Mouse (Mus musculus) embryonic facial prominence, embryonic 14.5 days (tissue): Measurements from ENCODE around the gene Lrrc38. TPM values are rescaled to one million over a fixed set of nuclear protein-coding genes. Genes with fewer than 3 reads are reported as not detected.
"Not testable (repeated sequence)": the region's sequence is repeated elsewhere in the genome, so short reads cannot be mapped to it uniquely, and the experiment has no call there.

Experiments used
- ATAC-seq: fragments of 200-750 bp; cut with Nextera tagmentation; 2 replicates; pipeline ENCODE4 v1.8.0; 2017; ENCODE audit warnings: low read depth, moderate number of reproducible peaks, moderate TSS enrichment
- DNase-seq: peaks from one replicate; pipeline ENCODE4 v3.0.0-alpha.2; 2015; ENCODE audit warnings: low spot score
- H3K27ac ChIP-seq: fragments of 300-500 bp; sonication (generic); replicated peaks from 2 replicates; pipeline ENCODE4 v1.5.1; 2014; ENCODE audit warnings: low read depth, mild to moderate bottlenecking, low read length, moderate library complexity
- H3K27me3 ChIP-seq: fragments of 300-500 bp; sonication (generic); replicated peaks from 2 replicates; pipeline ENCODE4 v1.6.1; 2014; ENCODE audit warnings: low read length; ENCODE audit not compliant: control insufficient read depth, insufficient read depth
- H3K36me3 ChIP-seq: fragments of 300-500 bp; sonication (generic); 2 replicates; pipeline ENCODE4 v1.6.1; 2014; ENCODE audit warnings: low read length, mixed read lengths; ENCODE audit not compliant: control insufficient read depth, insufficient read depth
- H3K4me1 ChIP-seq: fragments of 300-500 bp; sonication (generic); 2 replicates; pipeline ENCODE4 v1.6.1; 2014; ENCODE audit warnings: antibody characterized with exemption, low read length; ENCODE audit not compliant: control insufficient read depth, insufficient read depth
- H3K4me2 ChIP-seq: fragments of 300-500 bp; sonication (generic); 2 replicates; pipeline ENCODE4 v1.6.1; 2014; ENCODE audit warnings: low read depth, mild to moderate bottlenecking, low read length, moderate library complexity, mixed read lengths
- H3K4me3 ChIP-seq: fragments of 300-500 bp; sonication (generic); 2 replicates; pipeline ENCODE4 v1.5.1; 2014; ENCODE audit warnings: low read depth, mild to moderate bottlenecking, low read length
- H3K9ac ChIP-seq: fragments of 300-500 bp; sonication (generic); 2 replicates; pipeline ENCODE4 v1.6.1; 2014; ENCODE audit warnings: low read depth, mild to moderate bottlenecking, low read length, moderate library complexity, mixed read lengths
- H3K9me3 ChIP-seq: fragments of 300-500 bp; sonication (generic); 2 replicates; pipeline ENCODE4 v1.6.1; 2016; ENCODE audit warnings: low read length; ENCODE audit not compliant: control insufficient read depth
- WGBS: fragments of 180-500 bp; shearing (Covaris S2); extraction: QIAGEN DNeasy Blood & Tissue Kit; methylation state at CpG from one replicate; pipeline ENCODE4 v1.1.7; 2014; 5-methylcytosine and 5-hydroxymethylcytosine counted together
- polyA plus RNA-seq: library from polyadenylated mRNA; unstranded; fragments of >200 nt; fragmentation: Nextera tagmentation; extraction: Ambion mirVana; gene quantifications from 2 replicates; pipeline ENCODE4 v1.2.1, GENCODE M21; 2014

Gene Lrrc38
- polyA plus RNA-seq, 1 experiment from 2014 or later: 2.3 TPM

DNA sequence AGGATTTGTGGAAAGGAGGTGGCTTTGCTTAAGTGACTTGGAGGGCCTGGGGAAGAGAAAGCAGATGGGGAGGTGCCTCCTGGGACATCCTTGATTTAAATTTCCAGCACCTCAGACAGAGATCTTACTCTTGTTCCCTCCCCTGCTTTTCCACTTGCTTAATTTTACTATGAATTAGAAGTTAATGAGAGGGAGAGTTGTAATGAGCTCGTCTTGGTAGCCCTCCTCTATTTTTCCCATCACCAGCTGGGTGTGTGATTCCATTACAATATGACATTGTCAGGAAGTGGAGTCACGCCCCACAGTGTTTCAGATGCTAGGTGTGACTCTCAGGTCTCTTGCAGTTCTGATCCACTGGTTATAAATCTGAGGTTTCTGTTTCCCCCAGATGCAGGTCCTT is 13.5 kb upstream of the Lrrc38 start:
- no peak overlapping the region for H3K4me3 ChIP-seq
- H3K27me3 ChIP-seq: no peaks in the 10 kb centered on the region
- H3K9ac ChIP-seq: no peak overlapping the region
- no peak for ATAC-seq
- DNase-seq: no peak
- H3K27ac ChIP-seq: no peak overlapping the region
- H3K9me3 ChIP-seq: no peaks in the 10 kb centered on the region
- H3K4me1 ChIP-seq: no peaks in the 10 kb centered on the region
- H3K36me3 ChIP-seq: no peaks in the 10 kb centered on the region
- 56% methylated on average over 2 of the region's 2 CpGs for WGBS
- no peak overlapping the region for H3K4me2 ChIP-seq

DNA sequence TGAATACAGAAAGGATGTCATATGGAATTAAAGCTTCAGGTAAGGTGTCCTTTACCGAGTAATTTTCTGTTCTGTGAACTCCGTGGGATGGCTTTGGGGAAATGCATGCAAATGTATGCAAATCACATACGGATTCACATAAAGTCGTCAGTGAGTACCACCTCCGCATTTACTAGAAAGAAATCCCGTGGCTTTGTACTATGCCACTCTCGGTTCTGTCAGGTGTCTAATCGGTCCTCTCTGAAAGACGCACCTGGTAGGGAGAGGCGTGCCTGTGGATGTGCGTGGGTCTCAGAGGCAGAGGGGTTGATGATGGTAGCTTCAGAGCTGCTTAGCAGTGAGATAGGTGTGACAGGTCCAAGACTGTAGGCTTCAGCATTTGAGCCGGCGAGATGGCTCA is 9.7 kb upstream of the Lrrc38 start:
- H3K27me3 ChIP-seq: no peaks in the 10 kb centered on the region
- WGBS: 87% methylated on average over 13 of the region's 13 CpGs

DNA sequence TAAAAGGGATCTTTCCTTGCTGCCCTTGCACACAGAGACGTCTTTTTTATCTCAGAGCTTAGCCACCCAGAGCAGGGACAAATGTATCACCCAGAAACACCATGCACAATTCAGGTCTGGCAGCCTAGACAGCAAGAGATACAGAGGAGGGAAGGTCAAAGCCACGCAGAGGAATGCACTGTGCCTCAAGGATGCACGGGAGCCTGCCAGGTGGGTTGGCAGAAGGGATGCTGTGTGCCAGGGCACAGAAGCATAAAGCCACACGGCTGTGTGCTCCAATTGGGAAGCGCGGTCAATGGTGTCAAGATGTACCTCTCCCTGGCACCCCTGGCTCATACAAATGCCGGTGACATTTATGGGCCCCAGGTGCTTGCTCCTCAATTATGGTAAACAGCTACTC is 8.1 kb upstream of the Lrrc38 start:
- Histone ChIP-seq H3K27me3 (no peaks in the 10 kb centered on the region), H3K9ac (no peak overlapping the region), H3K4me1 (no peaks in the 10 kb centered on the region), H3K4me2 (no peak overlapping the region), H3K36me3 (no peaks in the 10 kb centered on the region), H3K27ac (no peak overlapping the region), H3K4me3 (no peak overlapping the region), H3K9me3 (no peaks in the 10 kb centered on the region)
- WGBS: 77% methylated on average over 5 of the region's 7 CpGs
- no peak for DNase-seq
- ATAC-seq: no peak

More for the DNA sequence above, 9.7 kb upstream of the Lrrc38 start:
- no peak overlapping the region for H3K4me2 ChIP-seq
- DNase-seq: no peak
- no peaks in the 10 kb centered on the region for H3K4me1 ChIP-seq
- no peak overlapping the region for H3K27ac ChIP-seq
- no peak for ATAC-seq
- no peaks in the 10 kb centered on the region for H3K9me3 ChIP-seq
- no peak overlapping the region for H3K4me3 ChIP-seq
- no peaks in the 10 kb centered on the region for H3K36me3 ChIP-seq
- H3K9ac ChIP-seq: no peak overlapping the region

DNA sequence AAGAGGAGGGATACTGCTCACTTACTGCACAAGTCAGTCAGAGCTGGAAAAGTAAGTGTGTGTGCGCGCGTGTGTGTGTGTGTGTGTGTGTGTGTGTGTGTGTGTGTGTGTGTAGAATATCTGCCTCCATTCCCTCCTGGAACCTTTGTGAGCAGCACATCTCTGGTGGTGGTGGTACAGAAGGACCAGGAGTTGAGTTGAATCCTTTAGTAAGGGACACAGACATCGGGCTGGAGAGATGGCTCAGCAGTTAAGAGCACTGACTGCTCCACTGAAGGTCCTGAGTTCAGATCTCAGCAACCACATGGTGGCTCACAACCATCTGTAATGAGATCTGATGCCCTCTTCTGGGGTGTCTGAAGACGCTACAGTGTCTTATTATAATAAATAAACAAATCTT is 4.1 kb upstream of the Lrrc38 start:
- H3K4me2 ChIP-seq, H3K9ac ChIP-seq, H3K4me3 ChIP-seq, ATAC-seq, H3K9me3 ChIP-seq, DNase-seq, H3K27ac ChIP-seq, H3K4me1 ChIP-seq, H3K36me3 ChIP-seq: not testable (repeated sequence)
- 85% methylated on average over 5 of the region's 5 CpGs for WGBS
- peaks cover 32% of the 10 kb centered on the region for H3K27me3 ChIP-seq

DNA sequence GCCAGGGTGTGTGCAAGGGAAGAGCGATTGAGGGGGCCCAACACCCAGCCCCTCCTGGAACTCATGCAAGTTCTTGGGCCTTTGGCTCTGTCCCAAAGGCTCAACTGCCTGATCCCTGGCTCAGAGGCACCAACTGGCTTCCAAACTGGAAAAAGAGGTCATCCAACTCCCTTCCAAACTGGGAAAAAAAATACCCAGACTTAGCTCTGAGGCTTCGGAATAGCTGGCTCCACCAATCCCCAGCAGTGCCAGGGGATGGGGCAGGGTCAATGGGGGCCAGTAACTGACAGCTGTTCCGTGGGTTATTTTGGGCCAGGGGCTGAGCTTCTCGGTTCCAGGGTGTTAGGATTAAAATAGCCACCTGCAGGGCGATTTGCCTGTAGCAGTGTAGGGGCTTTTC is 879 bp upstream of the Lrrc38 start:
- peak; percentile 58 for ATAC-seq
- H3K4me2 ChIP-seq: no peak overlapping the region
- peak; percentile 45 for DNase-seq
- no peak overlapping the region for H3K27ac ChIP-seq
- no peaks in the 10 kb centered on the region for H3K36me3 ChIP-seq
- no peak overlapping the region for H3K4me3 ChIP-seq
- H3K9me3 ChIP-seq: no peaks in the 10 kb centered on the region
- 25% methylated on average over 5 of the region's 5 CpGs for WGBS
- H3K9ac ChIP-seq: no peak overlapping the region
- peaks cover 11% of the 10 kb centered on the region; the same call in 1 of the 2 replicates for H3K4me1 ChIP-seq
- peaks cover 57% of the 10 kb centered on the region for H3K27me3 ChIP-seq

DNA sequence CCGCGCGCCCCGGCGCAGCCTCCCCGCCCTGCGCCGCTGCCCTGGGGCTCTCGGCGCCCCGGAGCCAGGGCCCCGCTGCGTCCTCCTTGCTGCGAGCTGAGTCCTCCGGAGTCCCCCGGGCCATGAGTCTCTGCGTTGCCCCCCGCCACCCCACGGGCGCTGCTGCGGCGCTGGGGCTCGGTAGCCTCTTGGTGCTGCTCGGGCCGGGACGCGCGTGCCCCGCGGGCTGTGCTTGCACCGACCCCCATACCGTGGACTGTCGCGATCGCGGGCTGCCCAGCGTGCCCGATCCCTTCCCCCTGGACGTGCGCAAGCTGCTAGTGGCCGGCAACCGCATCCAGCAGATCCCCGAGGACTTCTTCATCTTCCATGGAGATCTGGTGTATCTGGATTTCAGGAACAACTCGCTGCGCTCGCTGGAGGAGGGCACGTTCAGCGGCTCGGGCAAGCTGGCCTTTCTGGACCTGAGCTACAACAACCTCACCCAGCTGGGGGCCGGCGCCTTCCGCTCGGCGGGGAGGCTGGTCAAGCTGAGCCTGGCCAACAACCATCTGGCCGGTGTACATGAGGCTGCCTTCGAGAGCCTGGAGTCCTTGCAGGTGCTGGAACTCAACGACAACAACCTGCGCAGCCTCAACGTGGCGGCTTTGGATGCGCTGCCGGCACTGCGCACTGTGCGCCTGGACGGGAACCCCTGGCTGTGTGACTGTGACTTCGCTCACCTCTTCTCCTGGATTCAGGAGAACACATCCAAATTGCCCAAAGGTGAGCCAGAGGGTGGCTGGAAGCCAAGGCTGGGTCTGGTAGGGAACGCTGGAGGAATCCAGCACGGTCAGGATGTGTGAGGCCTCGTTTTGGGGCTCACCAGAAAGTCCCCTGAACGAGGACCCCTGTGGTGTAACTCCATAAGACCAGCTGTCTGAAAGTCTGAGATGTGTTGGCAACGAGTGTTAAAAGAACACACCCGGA is 774 bp downstream of the Lrrc38 start:
- Histone ChIP-seq H3K27ac (no peak overlapping the region), H3K4me3 (peak overlapping the region; percentile 52), H3K36me3 (no peaks in the 10 kb centered on the region), H3K4me1 (peaks cover 11% of the 10 kb centered on the region; the same call in 1 of the 2 replicates), H3K27me3 (peaks cover 57% of the 10 kb centered on the region), H3K4me2 (peak overlapping the region; percentile 95), H3K9ac (peak overlapping the region; percentile 59), H3K9me3 (no peaks in the 10 kb centered on the region)
- ATAC-seq: peak; percentile 26; the same call in 1 of the 2 replicates
- DNase-seq: no peak
- 3% methylated on average over 60 of the region's 72 CpGs for whole genome bisulfite sequencing

DNA sequence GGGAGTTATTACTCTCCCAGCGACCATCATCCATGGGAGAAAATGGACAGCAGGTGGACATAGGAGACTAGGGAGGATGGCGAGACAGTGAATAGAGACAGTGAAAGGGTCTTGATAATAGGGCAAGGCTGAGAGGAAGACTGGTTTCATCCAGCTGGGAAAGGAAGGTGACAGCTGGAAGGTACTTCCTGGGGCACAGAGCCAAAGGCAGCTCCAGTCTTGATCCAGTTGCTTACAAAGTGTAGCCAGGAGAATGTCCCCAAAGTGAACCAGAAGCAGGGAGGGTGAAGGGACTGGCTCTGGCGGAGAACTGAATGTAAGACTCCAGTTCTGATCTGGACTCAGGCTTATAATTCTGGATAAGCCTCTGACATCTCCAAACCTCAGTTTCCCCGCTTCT is 2.7 kb downstream of the Lrrc38 start:
- Histone ChIP-seq H3K27me3 (peaks cover 57% of the 10 kb centered on the region), H3K4me3 (no peak overlapping the region), H3K4me1 (peaks cover 11% of the 10 kb centered on the region; the same call in 1 of the 2 replicates), H3K27ac (no peak overlapping the region), H3K4me2 (no peak overlapping the region), H3K36me3 (no peaks in the 10 kb centered on the region), H3K9me3 (no peaks in the 10 kb centered on the region), H3K9ac (no peak overlapping the region)
- 72% methylated on average over 4 of the region's 4 CpGs for WGBS
- no peak for DNase-seq
- ATAC-seq: no peak

DNA sequence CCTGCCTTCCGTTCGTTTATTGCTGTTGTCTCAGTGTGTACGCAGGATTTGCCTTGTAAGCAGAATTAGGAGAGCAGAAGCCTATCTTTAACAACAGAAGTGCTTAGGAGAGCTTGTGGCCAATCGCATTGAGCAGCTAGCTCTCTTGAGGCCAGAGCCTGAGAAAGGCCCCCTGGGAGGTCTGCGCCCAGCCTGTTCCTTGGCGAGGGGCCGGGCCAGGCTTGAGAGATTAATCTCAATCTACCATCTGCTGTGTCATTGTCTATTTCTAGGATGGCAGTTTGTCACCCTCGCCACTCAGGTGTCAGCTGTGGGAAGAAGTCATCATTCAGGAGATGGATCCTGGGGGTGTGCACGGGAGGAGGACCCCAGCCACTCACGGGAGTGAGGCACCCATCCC is 12.0 kb downstream of the Lrrc38 start:
- 78% methylated on average over 10 of the region's 10 CpGs for WGBS
- no peak overlapping the region for H3K4me2 ChIP-seq
- H3K27ac ChIP-seq: no peak overlapping the region
- H3K36me3 ChIP-seq: no peaks in the 10 kb centered on the region
- H3K9me3 ChIP-seq: no peaks in the 10 kb centered on the region
- no peak overlapping the region for H3K9ac ChIP-seq
- no peak for ATAC-seq
- no peaks in the 10 kb centered on the region for H3K27me3 ChIP-seq
- DNase-seq: peak; percentile 16
- H3K4me1 ChIP-seq: no peaks in the 10 kb centered on the region
- no peak overlapping the region for H3K4me3 ChIP-seq
